Mouse (Mus musculus) cerebellum, adult 9-11 months (tissue): ENCODE measurements around the gene Slco4c1.

Experiments used
- DNase-seq: peaks from one replicate; pipeline ENCODE4 v3.0.0; 2022

The Slco4c1 gene

GRCm38 (mm10) chr1:96768264-96768663 is 103.7 kb downstream of the Slco4c1 start:
- no peak for DNase-seq

- no peak for DNase-seq
Observed at GRCm38 (mm10) chr1:96766535-96766934, 105.4 kb downstream of the Slco4c1 start.
